Mouse (Mus musculus) bone marrow, adult 2 months (tissue): ENCODE data around the gene Prkca. TPM values are rescaled to one million over a fixed set of nuclear protein-coding genes. Genes with fewer than 3 reads are reported as not detected.

Source experiments
- H3K27ac ChIP-seq: fragments of 200-500 bp; 2 replicates; pipeline ENCODE4 v1.5.1; 2012; ENCODE audit warnings: low read depth, mild to moderate bottlenecking, control low read depth, inconsistent platforms, low read length; ENCODE audit not compliant: control insufficient read depth, poor library complexity, insufficient read depth
- H3K4me1 ChIP-seq: fragments of 200-500 bp; 2 replicates; pipeline ENCODE4 v1.6.1; 2011; ENCODE audit warnings: low read length; ENCODE audit not compliant: control insufficient read depth, insufficient read depth
- H3K4me3 ChIP-seq: fragments of 200-500 bp; replicated peaks from 2 replicates; pipeline ENCODE3; 2011; ENCODE audit warnings: mild to moderate bottlenecking, low read depth, low read length, control low read depth; ENCODE audit not compliant: control insufficient read depth
- CTCF ChIP-seq: fragments of 200-500 bp; IDR thresholded peaks from 2 replicates; pipeline ENCODE4 v1.5.1; 2011; ENCODE audit warnings: low read length, control low read depth; ENCODE audit not compliant: control insufficient read depth, insufficient read depth
- POLR2A ChIP-seq: fragments of 200-500 bp; IDR thresholded peaks from 2 replicates; pipeline ENCODE4 v1.6.1; 2011; ENCODE audit warnings: low read depth, mild to moderate bottlenecking, control low read depth, low read length, borderline replicate concordance; ENCODE audit not compliant: control insufficient read depth
- WGBS: fragments of 180-500 bp; shearing (Covaris S2); methylation state at CpG from one replicate; pipeline ENCODE4 v1.1.7; 2018; 5-methylcytosine and 5-hydroxymethylcytosine counted together
- polyA plus RNA-seq: library from polyadenylated mRNA; stranded (reverse); fragments of >200 nt; gene quantifications from 2 replicates; pipeline ENCODE4 v1.2.4, GENCODE M21; 2011; ENCODE audit warnings: low replicate concordance; ENCODE audit not compliant: missing spikeins, insufficient read depth, insufficient read length

The Prkca gene
- polyA plus RNA-seq, 1 experiment: 33.8 TPM

- TF ChIP-seq CTCF: no peak
- no peak for TF ChIP-seq POLR2A
- WGBS: 81% methylated on average over 8 of the region's 8 CpGs
- no peak overlapping the region for H3K27ac ChIP-seq
- H3K4me3 ChIP-seq: no peak overlapping the region
- H3K4me1 ChIP-seq: no peaks in the 10 kb centered on the region; the same call in 1 of the 2 replicates
Observed at GRCm38 (mm10) chr11:108271305-108271704, 72.4 kb downstream of the Prkca start.

GRCm38 (mm10) chr11:108269516-108269915, 74.2 kb downstream of the Prkca start:
- no peak overlapping the region for H3K27ac ChIP-seq
- no peak overlapping the region for H3K4me3 ChIP-seq
- WGBS: 82% methylated on average over 7 of the region's 7 CpGs
- TF ChIP-seq CTCF (no peak), POLR2A (no peak)
- H3K4me1 ChIP-seq: no peaks in the 10 kb centered on the region; the same call in 1 of the 2 replicates

DNA sequence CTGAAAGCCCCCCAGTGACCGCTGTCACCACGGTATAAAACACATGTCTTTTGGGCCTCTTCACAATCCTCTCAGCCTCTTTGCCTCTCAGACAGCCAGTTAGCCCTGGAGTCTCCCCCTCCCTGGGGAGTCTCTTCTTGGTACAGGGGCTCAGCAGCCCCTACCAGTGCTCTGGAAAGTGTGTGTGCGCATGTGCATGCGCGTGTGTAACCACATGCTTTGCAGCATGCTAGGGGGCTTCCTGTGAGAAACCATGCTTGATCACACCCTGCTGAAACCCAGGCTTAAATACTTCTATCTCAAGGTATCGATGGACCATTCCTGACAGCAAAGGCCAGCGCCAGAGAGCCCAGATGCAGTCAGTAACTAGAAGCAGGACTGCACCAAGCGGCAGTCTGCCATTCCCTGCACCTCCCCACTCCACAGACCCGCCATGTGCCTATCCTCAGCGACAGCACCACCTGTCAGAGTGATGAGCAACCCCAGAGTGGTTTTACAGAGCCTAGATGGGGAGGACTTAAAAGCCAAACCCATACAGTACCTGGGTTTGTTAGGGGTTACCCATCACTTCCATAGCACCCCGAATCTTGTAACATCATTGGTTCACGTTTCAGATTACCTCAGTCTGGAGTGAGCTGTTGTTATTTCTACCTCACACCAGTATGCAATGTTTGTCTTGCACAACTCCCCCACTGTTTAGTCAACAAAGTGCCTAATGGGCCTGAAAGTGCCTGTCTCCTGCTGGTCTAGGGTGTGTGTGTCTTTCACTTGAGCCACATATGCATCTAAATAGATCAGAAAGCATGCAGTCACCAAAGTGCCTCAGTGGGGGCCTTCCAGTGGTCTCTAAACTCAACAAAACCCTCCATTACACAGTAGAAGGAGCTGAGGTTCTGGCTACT, 75.1 kb downstream of the Prkca start:
- Histone ChIP-seq H3K27ac (no peak overlapping the region), H3K4me3 (no peak overlapping the region), H3K4me1 (no peaks in the 10 kb centered on the region; the same call in 1 of the 2 replicates)
- 72% methylated on average over 12 of the region's 12 CpGs for WGBS
- TF ChIP-seq CTCF: no peak
- TF ChIP-seq POLR2A: no peak

DNA sequence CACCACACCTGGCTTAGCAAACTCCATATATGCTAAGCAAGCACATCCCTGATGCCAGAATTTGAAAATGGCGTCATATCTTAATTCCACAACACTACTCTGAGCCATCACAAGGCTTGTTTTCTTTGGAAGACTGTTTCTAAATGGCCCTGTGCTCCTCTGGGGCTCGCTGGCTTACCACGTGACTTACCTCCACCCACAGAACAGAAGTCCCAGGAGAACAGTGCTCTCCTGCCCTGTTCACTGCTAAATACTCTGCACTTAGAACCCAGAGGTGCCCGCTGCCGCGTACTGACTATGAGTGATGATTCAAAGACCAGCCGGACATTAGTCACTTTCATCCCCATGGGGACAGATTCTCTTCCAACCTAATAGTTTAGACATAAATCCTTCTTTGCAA, 75.9 kb downstream of the Prkca start:
- Histone ChIP-seq H3K4me3 (no peak overlapping the region), H3K4me1 (no peaks in the 10 kb centered on the region; the same call in 1 of the 2 replicates), H3K27ac (no peak overlapping the region)
- 83% methylated on average over 7 of the region's 7 CpGs for WGBS
- no peak for TF ChIP-seq POLR2A
- TF ChIP-seq CTCF: no peak

- TF ChIP-seq CTCF (no peak), POLR2A (no peak)
- WGBS: 82% methylated on average over 3 of the region's 3 CpGs
- Histone ChIP-seq H3K4me1 (no peaks in the 10 kb centered on the region; the same call in 1 of the 2 replicates), H3K27ac (no peak overlapping the region), H3K4me3 (no peak overlapping the region)
Observed at GRCm38 (mm10) chr11:108267066-108267465, 76.7 kb downstream of the Prkca start.

DNA sequence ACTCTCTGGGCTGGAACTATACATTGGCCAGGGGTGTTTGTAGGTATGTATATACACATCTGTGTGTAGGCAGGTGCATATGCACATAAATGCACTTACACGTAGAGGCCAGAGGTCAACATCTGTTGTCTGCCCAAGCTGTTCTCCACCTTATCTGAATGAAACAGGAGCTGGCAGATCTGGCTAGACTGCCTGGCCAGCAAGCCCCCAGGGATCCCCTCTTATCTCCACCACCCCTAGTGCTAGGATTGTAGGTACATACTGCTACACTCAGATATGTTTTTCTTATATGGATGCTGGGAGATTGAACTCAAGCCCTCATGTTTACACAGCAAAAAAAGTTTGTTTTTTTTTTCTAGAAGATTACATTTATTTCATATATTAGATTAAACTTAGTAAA, 79.9 kb downstream of the Prkca start:
- H3K4me1 ChIP-seq: no peaks in the 10 kb centered on the region; the same call in 1 of the 2 replicates
- H3K4me3 ChIP-seq: no peak overlapping the region
- 65% methylated on average over 1 of the region's 1 CpGs for WGBS
- TF ChIP-seq CTCF (no peak), POLR2A (no peak)
- H3K27ac ChIP-seq: no peak overlapping the region

GRCm38 (mm10) chr11:108263406-108263805, 80.3 kb downstream of the Prkca start:
- TF ChIP-seq CTCF: no peak
- TF ChIP-seq POLR2A: no peak
- WGBS: 77% methylated on average over 3 of the region's 3 CpGs
- no peaks in the 10 kb centered on the region; the same call in 1 of the 2 replicates for H3K4me1 ChIP-seq
- no peak overlapping the region for H3K27ac ChIP-seq
- no peak overlapping the region for H3K4me3 ChIP-seq

- Histone ChIP-seq H3K4me1 (no peaks in the 10 kb centered on the region; the same call in 1 of the 2 replicates), H3K27ac (no peak overlapping the region), H3K4me3 (no peak overlapping the region)
- 38% methylated on average over 7 of the region's 7 CpGs for WGBS
- TF ChIP-seq CTCF: no peak
- no peak for TF ChIP-seq POLR2A
Observed at GRCm38 (mm10) chr11:108261751-108262160, 82.0 kb downstream of the Prkca start.
